Mouse (Mus musculus) hindbrain, embryonic 14.5 days (tissue): ENCODE measurements around the gene Slc20a1. TPM values are rescaled to one million over a fixed set of nuclear protein-coding genes. Genes with fewer than 3 reads are reported as not detected.

Source experiments
- ATAC-seq: fragments of 200-750 bp; cut with Nextera tagmentation; 2 replicates; pipeline ENCODE4 v1.8.0; 2017; ENCODE audit warnings: moderate number of reproducible peaks, mild to moderate bottlenecking, moderate TSS enrichment, moderate library complexity; ENCODE audit not compliant: low FRiP score
- DNase-seq: peaks from one replicate; pipeline ENCODE4 v3.0.0-alpha.2; 2015; ENCODE audit warnings: low spot score
- H3K27ac ChIP-seq: fragments of 300-500 bp; sonication (generic); 2 replicates; pipeline ENCODE4 v1.5.1; 2014; ENCODE audit warnings: mild to moderate bottlenecking, moderate library complexity
- H3K27me3 ChIP-seq: fragments of 300-500 bp; sonication (generic); 2 replicates; pipeline ENCODE4 v1.6.1; 2014; ENCODE audit warnings: mild to moderate bottlenecking, low read length, mixed read lengths; ENCODE audit not compliant: control insufficient read depth, insufficient read depth
- H3K36me3 ChIP-seq: fragments of 300-500 bp; sonication (generic); replicated peaks from 2 replicates; pipeline ENCODE4 v1.6.1; 2014; ENCODE audit not compliant: control insufficient read depth, insufficient read depth
- H3K4me1 ChIP-seq: fragments of 300-500 bp; sonication (generic); replicated peaks from 2 replicates; pipeline ENCODE4 v1.6.1; 2014; ENCODE audit warnings: antibody characterized with exemption, low read length, mixed read lengths; ENCODE audit not compliant: control insufficient read depth, insufficient read depth
- H3K4me2 ChIP-seq: fragments of 300-500 bp; sonication (generic); replicated peaks from 2 replicates; pipeline ENCODE4 v1.6.1; 2014; ENCODE audit warnings: mild to moderate bottlenecking, moderate library complexity
- H3K4me3 ChIP-seq: fragments of 300-500 bp; sonication (generic); replicated peaks from 2 replicates; pipeline ENCODE4 v1.5.1; 2014; ENCODE audit warnings: mild to moderate bottlenecking, low read length
- H3K9ac ChIP-seq: fragments of 300-500 bp; sonication (generic); 2 replicates; pipeline ENCODE4 v1.6.1; 2014
- H3K9me3 ChIP-seq: fragments of 300-500 bp; sonication (generic); 2 replicates; pipeline ENCODE4 v1.6.1; 2016; ENCODE audit warnings: low read length; ENCODE audit not compliant: control insufficient read depth
- WGBS: fragments of 180-500 bp; shearing (Covaris S2); extraction: QIAGEN DNeasy Blood & Tissue Kit; methylation state at CpG from one replicate; pipeline ENCODE4 v1.1.7; 2014; 5-methylcytosine and 5-hydroxymethylcytosine counted together
- polyA plus RNA-seq: library from polyadenylated mRNA; unstranded; fragments of >200 nt; fragmentation: Nextera tagmentation; extraction: Ambion mirVana; gene quantifications from 2 replicates; pipeline ENCODE4 v1.2.1, GENCODE M21; 2014

The Slc20a1 gene
- polyA plus RNA-seq, 1 experiment from 2014 or later, result 50.7 TPM

- 89% methylated on average over 9 of the region's 9 CpGs for WGBS
- DNase-seq, result no peak
- H3K4me3 ChIP-seq, result no peak overlapping the region
- H3K9me3 ChIP-seq, result no peaks in the 10 kb centered on the region
- ATAC-seq, result no peak
- no peaks in the 10 kb centered on the region for H3K36me3 ChIP-seq
- H3K4me2 ChIP-seq, result no peak overlapping the region
- no peak overlapping the region for H3K9ac ChIP-seq
- H3K4me1 ChIP-seq, result no peaks in the 10 kb centered on the region
- no peak overlapping the region for H3K27ac ChIP-seq
- H3K27me3 ChIP-seq, result no peaks in the 10 kb centered on the region
These were observed 33.9 kb downstream of the Slc20a1 start for GRCm38 (mm10) chr2:129232484-129232883.

- H3K4me2 ChIP-seq, result no peak overlapping the region
- no peaks in the 10 kb centered on the region for H3K36me3 ChIP-seq
- no peaks in the 10 kb centered on the region for H3K9me3 ChIP-seq
- no peak for DNase-seq
- H3K27me3 ChIP-seq, result no peaks in the 10 kb centered on the region
- no peaks in the 10 kb centered on the region for H3K4me1 ChIP-seq
- ATAC-seq, result no peak
- 93% methylated on average over 1 of the region's 1 CpGs for WGBS
- no peak overlapping the region for H3K27ac ChIP-seq
- H3K9ac ChIP-seq, result no peak overlapping the region
- no peak overlapping the region for H3K4me3 ChIP-seq
These were observed 34.7 kb downstream of the Slc20a1 start for GRCm38 (mm10) chr2:129233218-129233617.

- Histone ChIP-seq H3K4me3 (no peak overlapping the region), H3K4me2 (no peak overlapping the region), H3K9me3 (no peaks in the 10 kb centered on the region), H3K27ac (no peak overlapping the region), H3K4me1 (no peaks in the 10 kb centered on the region), H3K36me3 (no peaks in the 10 kb centered on the region), H3K9ac (no peak overlapping the region), H3K27me3 (no peaks in the 10 kb centered on the region)
- WGBS, result 61% methylated on average over 9 of the region's 9 CpGs
- no peak for ATAC-seq
- DNase-seq, result no peak
These were observed 35.4 kb downstream of the Slc20a1 start for GRCm38 (mm10) chr2:129233803-129234477.

- Histone ChIP-seq H3K27ac (no peak overlapping the region), H3K9me3 (no peaks in the 10 kb centered on the region), H3K36me3 (no peaks in the 10 kb centered on the region), H3K4me1 (no peaks in the 10 kb centered on the region), H3K4me3 (no peak overlapping the region), H3K27me3 (no peaks in the 10 kb centered on the region), H3K4me2 (no peak overlapping the region), H3K9ac (no peak overlapping the region)
- ATAC-seq (no peak), DNase-seq (no peak)
- 98% methylated on average over 2 of the region's 2 CpGs for WGBS
These were observed 36.2 kb downstream of the Slc20a1 start for GRCm38 (mm10) chr2:129234731-129235130.

- Histone ChIP-seq H3K9ac (no peak overlapping the region), H3K36me3 (no peaks in the 10 kb centered on the region), H3K27me3 (no peaks in the 10 kb centered on the region), H3K9me3 (0 out of 2 replicates have a peak, but pooled peaks cover 6% of the 10 kb centered on the region), H3K27ac (no peak overlapping the region), H3K4me1 (no peaks in the 10 kb centered on the region), H3K4me3 (no peak overlapping the region), H3K4me2 (no peak overlapping the region)
- ATAC-seq (no peak), DNase-seq (no peak)
- 77% methylated on average over 4 of the region's 4 CpGs for WGBS
These were observed 38.0 kb downstream of the Slc20a1 start for GRCm38 (mm10) chr2:129236526-129236925.

- ATAC-seq, result no peak
- no peak overlapping the region for H3K4me3 ChIP-seq
- WGBS, result 72% methylated on average over 9 of the region's 9 CpGs
These were observed 42.3 kb downstream of the Slc20a1 start for GRCm38 (mm10) chr2:129240726-129241432.

GRCm38 (mm10) chr2:129241845-129242833 lies 43.6 kb downstream of the Slc20a1 start:
- H3K9me3 ChIP-seq, result 0 out of 2 replicates have a peak, but pooled peaks cover 6% of the 10 kb centered on the region
- no peak overlapping the region for H3K9ac ChIP-seq
- H3K27me3 ChIP-seq, result no peaks in the 10 kb centered on the region
- 62% methylated on average over 7 of the region's 7 CpGs for WGBS
- no peak overlapping the region for H3K27ac ChIP-seq
- no peak overlapping the region for H3K4me3 ChIP-seq
- no peaks in the 10 kb centered on the region for H3K36me3 ChIP-seq
- ATAC-seq (no peak), DNase-seq (no peak)
- no peaks in the 10 kb centered on the region for H3K4me1 ChIP-seq
- H3K4me2 ChIP-seq, result no peak overlapping the region

More at GRCm38 (mm10) chr2:129240726-129241432, 42.3 kb downstream of the Slc20a1 start:
- Histone ChIP-seq H3K27ac (no peak overlapping the region), H3K9ac (no peak overlapping the region), H3K9me3 (0 out of 2 replicates have a peak, but pooled peaks cover 6% of the 10 kb centered on the region), H3K4me2 (no peak overlapping the region), H3K4me1 (no peaks in the 10 kb centered on the region), H3K27me3 (no peaks in the 10 kb centered on the region), H3K36me3 (no peaks in the 10 kb centered on the region)
- DNase-seq, result no peak

GRCm38 (mm10) chr2:129243005-129243404 lies 44.4 kb downstream of the Slc20a1 start:
- H3K4me2 ChIP-seq, result no peak overlapping the region
- no peaks in the 10 kb centered on the region for H3K4me1 ChIP-seq
- no peaks in the 10 kb centered on the region for H3K36me3 ChIP-seq
- 0 out of 2 replicates have a peak, but pooled peaks cover 6% of the 10 kb centered on the region for H3K9me3 ChIP-seq
- no peak overlapping the region for H3K4me3 ChIP-seq
- no peaks in the 10 kb centered on the region for H3K27me3 ChIP-seq
- 91% methylated on average over 4 of the region's 4 CpGs for WGBS
- no peak for DNase-seq
- no peak overlapping the region for H3K9ac ChIP-seq
- no peak for ATAC-seq
- no peak overlapping the region for H3K27ac ChIP-seq

GRCm38 (mm10) chr2:129243786-129244185 lies 45.2 kb downstream of the Slc20a1 start:
- Histone ChIP-seq H3K9me3 (0 out of 2 replicates have a peak, but pooled peaks cover 6% of the 10 kb centered on the region), H3K4me3 (no peak overlapping the region), H3K27ac (no peak overlapping the region), H3K27me3 (no peaks in the 10 kb centered on the region), H3K9ac (no peak overlapping the region), H3K36me3 (no peaks in the 10 kb centered on the region), H3K4me1 (no peaks in the 10 kb centered on the region), H3K4me2 (no peak overlapping the region)
- no peak for DNase-seq
- 59% methylated on average over 9 of the region's 9 CpGs for WGBS
- ATAC-seq, result no peak
